Mouse (Mus musculus) liver, embryonic 11.5 days (tissue): Measurements from ENCODE around the gene Foxred1. TPM values are rescaled to one million over a fixed set of nuclear protein-coding genes. Genes with fewer than 3 reads are reported as not detected.

Source experiments
- ATAC-seq: fragments of 200-750 bp; cut with Nextera tagmentation; replicated peaks from 2 replicates; pipeline ENCODE4 v1.8.0; 2017; ENCODE audit warnings: moderate number of reproducible peaks, mild to moderate bottlenecking, moderate TSS enrichment, moderate library complexity; ENCODE audit not compliant: low FRiP score
- DNase-seq: peaks from one replicate; pipeline ENCODE4 v3.0.0-alpha.2; 2017; ENCODE audit warnings: low spot score
- H3K27ac ChIP-seq: fragments of 300-500 bp; sonication (generic); 2 replicates; pipeline ENCODE4 v1.5.1; 2014; ENCODE audit warnings: mild to moderate bottlenecking, low read depth, low read length, control low read depth
- H3K27me3 ChIP-seq: fragments of 300-500 bp; sonication (generic); replicated peaks from 2 replicates; pipeline ENCODE4 v1.6.1; 2014; ENCODE audit warnings: low read length, mixed read lengths; ENCODE audit not compliant: control insufficient read depth, insufficient read depth
- H3K36me3 ChIP-seq: fragments of 300-500 bp; sonication (generic); 2 replicates; pipeline ENCODE4 v1.6.1; 2014; ENCODE audit warnings: mild to moderate bottlenecking, low read length, moderate library complexity, mixed read lengths; ENCODE audit not compliant: control insufficient read depth, insufficient read depth
- H3K4me1 ChIP-seq: fragments of 300-500 bp; sonication (generic); replicated peaks from 2 replicates; pipeline ENCODE4 v1.6.1; 2014; ENCODE audit warnings: low read length, mixed read lengths; ENCODE audit not compliant: control insufficient read depth, insufficient read depth
- H3K4me2 ChIP-seq: fragments of 300-500 bp; sonication (generic); 2 replicates; pipeline ENCODE4 v1.6.1; 2014; ENCODE audit warnings: mild to moderate bottlenecking, control low read depth, moderate library complexity
- H3K4me3 ChIP-seq: fragments of 300-500 bp; sonication (generic); 2 replicates; pipeline ENCODE4 v1.5.1; 2014; ENCODE audit warnings: low read depth, low read length, control low read depth
- H3K9ac ChIP-seq: fragments of 300-500 bp; sonication (generic); 2 replicates; pipeline ENCODE4 v1.6.1; 2014; ENCODE audit warnings: low read depth, low read length, control low read depth
- H3K9me3 ChIP-seq: fragments of 300-500 bp; sonication (generic); 2 replicates; pipeline ENCODE4 v1.6.1; 2016; ENCODE audit warnings: low read length, inconsistent platforms, mixed read lengths; ENCODE audit not compliant: control insufficient read depth
- WGBS: fragments of 180-500 bp; shearing (Covaris S2); extraction: QIAGEN DNeasy Blood & Tissue Kit; methylation state at CpG from one replicate; pipeline ENCODE4 v1.1.7; 2014; 5-methylcytosine and 5-hydroxymethylcytosine counted together
- polyA plus RNA-seq: library from polyadenylated mRNA; unstranded; fragments of >200 nt; fragmentation: Nextera tagmentation; extraction: Ambion mirVana; gene quantifications from 2 replicates; pipeline ENCODE4 v1.2.1, GENCODE M21; 2014

Foxred1 gene
- polyA plus RNA-seq, 1 experiment from 2014 or later: 55.4 TPM

GRCm38 (mm10) chr9:35166144-35166797, 44.6 kb downstream of the Foxred1 start:
- 43% methylated on average over 3 of the region's 3 CpGs for WGBS
- Histone ChIP-seq H3K4me2 (no peak overlapping the region), H3K27ac (no peak overlapping the region), H3K9me3 (no peaks in the 10 kb centered on the region), H3K9ac (no peak overlapping the region), H3K4me3 (no peak overlapping the region), H3K27me3 (no peaks in the 10 kb centered on the region), H3K4me1 (no peaks in the 10 kb centered on the region), H3K36me3 (peaks cover 10% of the 10 kb centered on the region; the same call in 1 of the 2 replicates)
- ATAC-seq (peak; percentile 61), DNase-seq (no peak)

GRCm38 (mm10) chr9:35164142-35164874, 46.5 kb downstream of the Foxred1 start:
- ATAC-seq (no peak), DNase-seq (no peak)
- Histone ChIP-seq H3K9ac (no peak overlapping the region), H3K4me2 (no peak overlapping the region), H3K4me1 (no peaks in the 10 kb centered on the region), H3K36me3 (peaks cover 7% of the 10 kb centered on the region; the same call in 1 of the 2 replicates), H3K27ac (no peak overlapping the region), H3K4me3 (no peak overlapping the region), H3K9me3 (no peaks in the 10 kb centered on the region), H3K27me3 (no peaks in the 10 kb centered on the region)
- 69% methylated on average over 5 of the region's 5 CpGs for WGBS

- Histone ChIP-seq H3K9ac (no peak overlapping the region), H3K27me3 (no peaks in the 10 kb centered on the region), H3K4me3 (no peak overlapping the region), H3K4me2 (no peak overlapping the region), H3K27ac (no peak overlapping the region; the same call in 1 of the 2 replicates), H3K4me1 (no peaks in the 10 kb centered on the region), H3K36me3 (peaks cover 3% of the 10 kb centered on the region; the same call in 1 of the 2 replicates), H3K9me3 (no peaks in the 10 kb centered on the region)
- DNase-seq (no peak), ATAC-seq (no peak)
- WGBS: 89% methylated on average over 11 of the region's 11 CpGs
Observed at GRCm38 (mm10) chr9:35163011-35163690, 47.7 kb downstream of the Foxred1 start.

- DNase-seq (no peak), ATAC-seq (no peak)
- no peaks in the 10 kb centered on the region for H3K4me1 ChIP-seq
- H3K27me3 ChIP-seq: no peaks in the 10 kb centered on the region
- WGBS: 84% methylated on average over 7 of the region's 7 CpGs
- no peak overlapping the region for H3K27ac ChIP-seq
- H3K9ac ChIP-seq: no peak overlapping the region
- H3K4me3 ChIP-seq: no peak overlapping the region
- H3K4me2 ChIP-seq: no peak overlapping the region
- H3K9me3 ChIP-seq: no peaks in the 10 kb centered on the region
- peaks cover 3% of the 10 kb centered on the region; the same call in 1 of the 2 replicates for H3K36me3 ChIP-seq
Observed at GRCm38 (mm10) chr9:35161721-35162120, 49.1 kb downstream of the Foxred1 start.

- no peak overlapping the region for H3K4me2 ChIP-seq
- no peak overlapping the region for H3K27ac ChIP-seq
- 74% methylated on average over 2 of the region's 2 CpGs for WGBS
Observed at GRCm38 (mm10) chr9:35160662-35161061, 50.2 kb downstream of the Foxred1 start.

GRCm38 (mm10) chr9:35158477-35158876, 52.4 kb downstream of the Foxred1 start:
- Histone ChIP-seq H3K27ac (no peak overlapping the region), H3K9ac (no peak overlapping the region), H3K27me3 (no peaks in the 10 kb centered on the region), H3K36me3 (peaks cover 3% of the 10 kb centered on the region; the same call in 1 of the 2 replicates), H3K4me3 (no peak overlapping the region), H3K4me1 (no peaks in the 10 kb centered on the region; the same call in 1 of the 2 replicates), H3K9me3 (no peaks in the 10 kb centered on the region), H3K4me2 (no peak overlapping the region)
- ATAC-seq: no peak
- no peak for DNase-seq
- WGBS: 78% methylated on average over 3 of the region's 3 CpGs

More at GRCm38 (mm10) chr9:35160662-35161061, 50.2 kb downstream of the Foxred1 start:
- H3K4me1 ChIP-seq: no peaks in the 10 kb centered on the region; the same call in 1 of the 2 replicates
- H3K36me3 ChIP-seq: peaks cover 3% of the 10 kb centered on the region; the same call in 1 of the 2 replicates
- H3K9ac ChIP-seq: no peak overlapping the region
- H3K27me3 ChIP-seq: no peaks in the 10 kb centered on the region
- DNase-seq: no peak
- no peak for ATAC-seq
- no peak overlapping the region for H3K4me3 ChIP-seq
- no peaks in the 10 kb centered on the region for H3K9me3 ChIP-seq

- Histone ChIP-seq H3K4me2 (no peak overlapping the region), H3K27ac (no peak overlapping the region), H3K27me3 (no peaks in the 10 kb centered on the region), H3K9ac (no peak overlapping the region), H3K4me1 (no peaks in the 10 kb centered on the region; the same call in 1 of the 2 replicates), H3K4me3 (no peak overlapping the region), H3K36me3 (no peaks in the 10 kb centered on the region; the same call in 1 of the 2 replicates), H3K9me3 (no peaks in the 10 kb centered on the region)
- no peak for ATAC-seq
- DNase-seq: no peak
- WGBS: 81% methylated on average over 4 of the region's 4 CpGs
Observed at GRCm38 (mm10) chr9:35156862-35157261, 54.0 kb downstream of the Foxred1 start.

- Histone ChIP-seq H3K4me2 (no peak overlapping the region), H3K4me3 (no peak overlapping the region), H3K36me3 (no peaks in the 10 kb centered on the region; the same call in 1 of the 2 replicates), H3K4me1 (no peaks in the 10 kb centered on the region; the same call in 1 of the 2 replicates), H3K27me3 (no peaks in the 10 kb centered on the region), H3K9ac (no peak overlapping the region), H3K9me3 (no peaks in the 10 kb centered on the region), H3K27ac (no peak overlapping the region)
- WGBS: 85% methylated on average over 5 of the region's 5 CpGs
- no peak for DNase-seq
- no peak for ATAC-seq
Observed at GRCm38 (mm10) chr9:35156002-35156710, 54.7 kb downstream of the Foxred1 start.
